Mouse (Mus musculus): ENCODE measurements at regions not wholly inside any gene's neighbourhood (a gene's known extent, or its start where the extent isn't known, plus 50 kb on each side); places are given as distances from the start of the nearest gene placed in this dataset.

DNA sequence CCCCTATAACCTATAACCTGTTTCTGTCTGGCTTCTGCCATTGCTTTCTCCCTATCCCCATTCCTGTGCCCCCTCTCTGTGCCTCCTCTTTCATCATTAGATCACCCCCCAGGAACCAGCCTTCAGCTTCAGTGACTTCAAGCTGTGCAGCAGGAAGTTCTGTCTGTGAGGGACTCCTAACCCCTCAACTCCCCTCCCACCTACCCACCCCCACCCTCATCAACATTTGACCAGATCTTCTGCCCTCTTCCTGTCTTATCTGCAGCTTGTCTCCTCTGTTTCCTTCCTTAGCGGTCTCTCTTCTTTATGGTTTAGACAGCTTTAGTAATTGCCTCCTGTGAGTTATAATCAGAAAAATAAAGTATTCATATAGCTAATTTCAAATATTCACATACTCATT is 266.6 kb upstream of the Gm765 start:
- TF ChIP-seq CTCF (IDR thresholded peaks at IDR 0.05; ENCODE audit: insufficient read depth, low read depth, low read length) (no peak), POLR2A (IDR thresholded peaks at IDR 0.05; ENCODE audit: insufficient read depth, low read depth, low read length) (no peak)
